Mouse (Mus musculus) lung, postnatal 0 days (tissue): ENCODE results near the gene Dlgap4. TPM values are rescaled to one million over a fixed set of nuclear protein-coding genes. Genes with fewer than 3 reads are reported as not detected.

Experiments
- ATAC-seq: fragments of 200-750 bp; cut with Nextera tagmentation; 2 replicates; pipeline ENCODE4 v1.8.0; 2017; ENCODE audit warnings: moderate library complexity
- DNase-seq: peaks from one replicate; pipeline ENCODE4 v3.0.0-alpha.2; 2016; ENCODE audit warnings: low spot score
- H3K27ac ChIP-seq: fragments of 300-500 bp; sonication (generic); 2 replicates; pipeline ENCODE4 v1.5.1; 2014; ENCODE audit warnings: antibody characterized with exemption, mild to moderate bottlenecking, low read length, mixed read lengths
- H3K27me3 ChIP-seq: fragments of 300-500 bp; sonication (generic); replicated peaks from 2 replicates; pipeline ENCODE4 v1.6.1; 2014; ENCODE audit warnings: low read length, mixed read lengths; ENCODE audit not compliant: insufficient read depth
- H3K36me3 ChIP-seq: fragments of 300-500 bp; sonication (generic); 2 replicates; pipeline ENCODE4 v1.6.1; 2014; ENCODE audit warnings: low read length, mixed read lengths; ENCODE audit not compliant: insufficient read depth
- H3K4me1 ChIP-seq: fragments of 300-500 bp; sonication (generic); 2 replicates; pipeline ENCODE4 v1.6.1; 2014; ENCODE audit warnings: antibody characterized with exemption, low read depth, low read length, mixed read lengths; ENCODE audit not compliant: insufficient read depth
- H3K4me2 ChIP-seq: fragments of 300-500 bp; sonication (generic); replicated peaks from 2 replicates; pipeline ENCODE4 v1.6.1; 2014; ENCODE audit warnings: low read depth, mild to moderate bottlenecking, low read length, moderate library complexity, mixed read lengths
- H3K4me3 ChIP-seq: fragments of 300-500 bp; sonication (generic); 2 replicates; pipeline ENCODE4 v1.5.1; 2014; ENCODE audit warnings: low read depth, low read length
- H3K9ac ChIP-seq: fragments of 300-500 bp; sonication (generic); replicated peaks from 2 replicates; pipeline ENCODE4 v1.6.1; 2014; ENCODE audit warnings: low read depth, mild to moderate bottlenecking
- H3K9me3 ChIP-seq: fragments of 300-500 bp; sonication (generic); 2 replicates; pipeline ENCODE4 v1.6.1; 2016; ENCODE audit warnings: low read length, mixed read lengths
- CTCF ChIP-seq: IDR thresholded peaks from 2 replicates; pipeline ENCODE4 v1.5.1; 2016; ENCODE audit warnings: antibody characterized with exemption, mild to moderate bottlenecking
- EP300 ChIP-seq: IDR thresholded peaks from 2 replicates; pipeline ENCODE4 v1.6.1; 2016; ENCODE audit warnings: antibody characterized with exemption, mild to moderate bottlenecking, control low read depth
- WGBS: fragments of 180-500 bp; shearing (Covaris S2); extraction: QIAGEN DNeasy Blood & Tissue Kit; methylation state at CpG from one replicate; pipeline ENCODE4 v1.1.7; 2014; 5-methylcytosine and 5-hydroxymethylcytosine counted together
- polyA plus RNA-seq: library from polyadenylated mRNA; unstranded; fragments of >200 nt; fragmentation: Nextera tagmentation; extraction: Ambion mirVana; gene quantifications from 2 replicates; pipeline ENCODE4 v1.2.1, GENCODE M21; 2015

Dlgap4 gene
- polyA plus RNA-seq, 1 experiment from 2014 or later: 74.0 TPM

- no peak for TF ChIP-seq EP300
- no peak for TF ChIP-seq CTCF
- WGBS: 67% methylated on average over 5 of the region's 5 CpGs
Measured at GRCm38 (mm10) chr2:156580507-156580906, 33.0 kb upstream of the Dlgap4 start.

GRCm38 (mm10) chr2:156581244-156581643, 32.3 kb upstream of the Dlgap4 start:
- Histone ChIP-seq H3K9me3 (no peaks in the 10 kb centered on the region), H3K4me2 (no peak overlapping the region), H3K4me1 (no peaks in the 10 kb centered on the region), H3K27ac (no peak overlapping the region), H3K4me3 (no peak overlapping the region), H3K36me3 (no peaks in the 10 kb centered on the region), H3K9ac (no peak overlapping the region), H3K27me3 (0 out of 2 replicates have a peak, but pooled peaks cover 3% of the 10 kb centered on the region)
- DNase-seq (no peak), ATAC-seq (no peak)
- no peak for TF ChIP-seq EP300
- TF ChIP-seq CTCF: no peak
- 43% methylated on average over 10 of the region's 10 CpGs for WGBS

More at GRCm38 (mm10) chr2:156580507-156580906, 33.0 kb upstream of the Dlgap4 start:
- no peaks in the 10 kb centered on the region for H3K9me3 ChIP-seq
- H3K4me1 ChIP-seq: no peaks in the 10 kb centered on the region
- H3K4me3 ChIP-seq: no peak overlapping the region
- no peak overlapping the region for H3K4me2 ChIP-seq
- no peak overlapping the region for H3K27ac ChIP-seq
- H3K9ac ChIP-seq: no peak overlapping the region
- ATAC-seq: no peak
- DNase-seq: no peak
- H3K27me3 ChIP-seq: 0 out of 2 replicates have a peak, but pooled peaks cover 3% of the 10 kb centered on the region
- H3K36me3 ChIP-seq: no peaks in the 10 kb centered on the region

- 0 out of 2 replicates have a peak, but pooled peaks cover 3% of the 10 kb centered on the region for H3K27me3 ChIP-seq
- no peaks in the 10 kb centered on the region for H3K4me1 ChIP-seq
- 62% methylated on average over 10 of the region's 10 CpGs for WGBS
- H3K36me3 ChIP-seq: no peaks in the 10 kb centered on the region
- H3K27ac ChIP-seq: no peak overlapping the region
- H3K9me3 ChIP-seq: no peaks in the 10 kb centered on the region
- DNase-seq (no peak), ATAC-seq (no peak)
- no peak for TF ChIP-seq EP300
- TF ChIP-seq CTCF: no peak
- no peak overlapping the region for H3K4me3 ChIP-seq
- H3K4me2 ChIP-seq: no peak overlapping the region
- no peak overlapping the region for H3K9ac ChIP-seq
Measured at GRCm38 (mm10) chr2:156582887-156583286, 30.6 kb upstream of the Dlgap4 start.

GRCm38 (mm10) chr2:156584154-156584796, 29.2 kb upstream of the Dlgap4 start:
- 0 out of 2 replicates have a peak, but pooled peaks cover 3% of the 10 kb centered on the region for H3K27me3 ChIP-seq
- no peak overlapping the region for H3K9ac ChIP-seq
- no peaks in the 10 kb centered on the region for H3K9me3 ChIP-seq
- DNase-seq (peak; percentile 4), ATAC-seq (peak; percentile 19; the same call in 1 of the 2 replicates)
- WGBS: 51% methylated on average over 11 of the region's 11 CpGs
- TF ChIP-seq CTCF (peak; percentile 54), EP300 (no peak)
- H3K27ac ChIP-seq: no peak overlapping the region
- no peaks in the 10 kb centered on the region for H3K36me3 ChIP-seq
- no peak overlapping the region for H3K4me2 ChIP-seq
- H3K4me3 ChIP-seq: no peak overlapping the region
- no peaks in the 10 kb centered on the region for H3K4me1 ChIP-seq

GRCm38 (mm10) chr2:156584797-156585471, 28.6 kb upstream of the Dlgap4 start:
- no peak overlapping the region for H3K4me2 ChIP-seq
- H3K4me1 ChIP-seq: no peaks in the 10 kb centered on the region
- no peaks in the 10 kb centered on the region for H3K9me3 ChIP-seq
- H3K27ac ChIP-seq: no peak overlapping the region
- no peaks in the 10 kb centered on the region for H3K36me3 ChIP-seq
- ATAC-seq (peak; percentile 38), DNase-seq (peak; percentile 15)
- TF ChIP-seq CTCF (no peak), EP300 (no peak)
- no peak overlapping the region for H3K4me3 ChIP-seq
- 0 out of 2 replicates have a peak, but pooled peaks cover 2% of the 10 kb centered on the region for H3K27me3 ChIP-seq
- H3K9ac ChIP-seq: no peak overlapping the region
- WGBS: 42% methylated on average over 14 of the region's 14 CpGs

GRCm38 (mm10) chr2:156589481-156589880, 24.0 kb upstream of the Dlgap4 start:
- H3K9me3 ChIP-seq: no peaks in the 10 kb centered on the region
- 92% methylated on average over 9 of the region's 9 CpGs for WGBS
- no peak for ATAC-seq
- no peak overlapping the region for H3K4me2 ChIP-seq
- H3K27ac ChIP-seq: no peak overlapping the region
- H3K9ac ChIP-seq: no peak overlapping the region
- H3K4me1 ChIP-seq: no peaks in the 10 kb centered on the region
- H3K36me3 ChIP-seq: no peaks in the 10 kb centered on the region
- TF ChIP-seq CTCF: no peak
- no peak for TF ChIP-seq EP300
- no peak overlapping the region for H3K4me3 ChIP-seq
- no peak for DNase-seq
- H3K27me3 ChIP-seq: no peaks in the 10 kb centered on the region
